Mouse (Mus musculus): Measurements from ENCODE around the gene Chst11.

Chst11 gene

DNA sequence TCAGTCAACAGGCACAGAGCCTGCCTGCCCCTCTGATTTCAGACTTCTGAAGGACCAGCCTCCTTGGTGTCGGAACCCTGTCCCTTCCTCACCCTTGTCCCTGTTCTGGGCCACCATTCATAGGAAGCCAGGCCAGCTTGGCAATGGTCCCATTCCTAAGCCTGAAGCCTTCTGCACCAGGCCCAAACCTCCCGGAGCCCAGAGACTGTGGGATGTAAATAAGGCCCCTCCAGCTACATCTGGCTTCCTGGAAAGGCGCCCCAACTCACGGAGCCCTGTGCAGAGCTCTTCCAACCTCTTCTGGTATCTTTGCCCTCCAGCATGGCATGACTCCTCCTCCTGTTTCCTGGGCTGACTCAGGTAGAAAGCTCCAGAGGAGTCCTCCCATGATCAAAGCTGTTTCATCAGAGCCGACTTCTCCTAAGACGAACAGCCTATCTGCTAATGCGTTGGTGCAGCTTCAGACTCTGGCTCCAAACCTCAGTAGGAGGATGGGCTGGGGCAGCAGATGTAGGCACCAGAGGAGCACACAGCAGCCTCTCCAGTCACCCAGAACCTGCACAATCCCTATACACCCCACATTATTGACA lies 199.3 kb downstream of the Chst11 start:
- no peak for DNase-seq

DNA sequence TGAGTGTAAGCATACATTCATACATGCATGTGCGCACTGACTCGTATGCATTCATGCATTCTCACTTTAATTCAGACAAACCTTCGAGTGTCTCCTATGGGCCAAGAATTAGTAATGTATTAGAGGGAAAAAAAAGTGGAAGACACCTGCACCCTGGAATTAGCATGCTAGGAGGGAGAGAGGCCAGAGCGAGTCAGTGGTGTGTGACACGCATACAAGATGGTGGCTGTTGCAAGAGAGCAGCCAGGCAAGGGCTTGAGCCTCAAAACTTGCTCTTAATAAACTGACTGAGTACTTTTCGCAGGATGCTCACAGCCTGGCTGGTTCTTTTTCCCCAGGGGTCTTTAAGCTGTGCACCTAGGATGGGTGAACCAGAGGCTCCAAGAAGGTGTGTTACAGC lies 199.8 kb downstream of the Chst11 start:
- no peak for DNase-seq

DNA sequence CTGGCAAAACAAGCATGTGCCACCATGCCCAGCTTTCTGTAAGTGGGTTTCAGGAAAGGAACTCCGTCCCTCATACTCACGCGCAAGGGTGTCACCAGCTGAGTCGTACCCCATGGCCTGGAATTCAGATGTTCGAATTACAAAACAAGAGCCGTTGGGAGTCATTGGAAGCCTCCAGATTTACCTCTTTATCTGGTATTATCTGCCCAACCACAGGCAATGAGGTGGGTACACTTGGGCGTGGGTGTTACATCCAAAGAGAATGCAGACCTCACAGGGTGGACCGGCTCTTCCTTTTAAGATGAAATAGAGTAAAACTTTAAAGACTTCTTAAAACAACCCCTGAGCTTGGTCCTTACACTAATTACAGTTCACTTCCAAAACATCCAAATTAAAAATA lies 200.9 kb downstream of the Chst11 start:
- DNase-seq: no peak

DNA sequence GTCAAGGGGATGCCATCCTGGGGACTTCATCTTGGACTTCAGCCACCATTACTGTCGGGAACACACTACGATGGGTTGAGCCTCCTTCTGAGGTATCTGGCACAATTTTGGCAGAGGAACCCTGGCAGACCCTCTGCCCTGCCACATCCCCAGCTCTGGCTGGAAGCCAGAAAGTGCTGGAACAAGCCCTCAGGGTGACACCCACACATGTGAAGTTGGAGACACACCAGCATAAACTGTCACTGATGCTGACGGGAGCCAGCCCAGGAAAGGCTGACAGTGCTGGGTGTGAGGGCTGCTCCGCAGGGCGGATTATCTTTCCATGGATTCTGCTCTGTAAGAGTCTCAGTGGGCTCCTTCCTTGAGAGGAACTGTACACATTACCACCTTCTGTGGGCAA lies 201.7 kb downstream of the Chst11 start:
- no peak for DNase-seq

DNA sequence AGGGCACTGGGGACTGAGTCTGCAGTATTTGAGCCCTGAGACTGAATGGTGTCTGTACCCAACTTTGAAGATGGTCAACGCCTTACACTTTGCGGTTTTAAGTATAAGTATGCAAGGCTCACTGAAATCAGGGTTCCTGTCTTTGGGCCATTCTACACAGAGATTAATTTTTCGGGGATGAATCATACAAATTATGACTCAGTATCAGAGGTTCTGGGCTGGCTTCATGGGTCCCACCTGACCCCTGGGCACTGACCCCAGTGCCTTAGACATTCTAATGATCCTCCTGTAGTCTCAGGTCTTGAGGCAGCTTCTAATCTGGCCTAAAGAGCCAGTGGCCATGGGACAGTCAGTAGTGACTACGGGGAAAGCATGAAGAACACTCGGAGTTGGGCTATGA lies 203.8 kb downstream of the Chst11 start:
- DNase-seq: no peak

DNA sequence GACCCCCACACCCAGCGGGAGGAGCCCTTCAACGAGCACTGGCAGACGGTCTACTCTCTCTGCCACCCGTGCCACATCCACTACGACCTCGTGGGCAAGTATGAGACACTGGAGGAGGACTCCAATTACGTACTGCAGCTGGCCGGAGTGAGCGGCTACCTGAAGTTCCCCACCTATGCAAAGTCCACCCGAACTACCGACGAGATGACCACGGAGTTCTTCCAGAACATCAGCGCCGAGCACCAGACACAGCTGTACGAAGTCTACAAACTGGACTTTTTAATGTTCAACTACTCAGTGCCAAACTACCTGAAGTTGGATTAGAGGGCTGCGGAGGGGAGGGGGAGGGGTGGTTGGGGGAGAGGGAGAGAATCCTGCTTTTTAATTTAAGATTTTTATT lies 206.2 kb downstream of the Chst11 start:
- DNase-seq: no peak

DNA sequence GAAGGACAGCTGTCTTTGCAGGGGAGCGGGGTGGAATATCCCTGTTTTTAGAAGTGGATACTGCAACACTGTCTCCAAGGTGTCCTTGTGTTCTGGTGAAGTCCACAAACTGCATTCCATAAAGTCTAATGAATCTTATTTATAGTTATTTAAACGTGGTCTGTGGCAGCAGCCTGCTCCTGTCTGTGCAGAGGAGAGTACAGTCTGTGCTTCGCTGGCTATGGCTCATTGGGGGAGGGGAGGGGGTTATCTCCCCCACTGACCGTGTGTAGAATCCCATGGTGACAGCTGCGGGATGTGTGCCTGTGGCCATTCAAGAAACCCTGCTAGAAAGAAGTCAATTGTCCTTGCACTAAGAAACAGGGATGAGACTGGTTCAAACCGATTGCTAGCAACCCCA lies 206.7 kb downstream of the Chst11 start:
- no peak for DNase-seq

DNA sequence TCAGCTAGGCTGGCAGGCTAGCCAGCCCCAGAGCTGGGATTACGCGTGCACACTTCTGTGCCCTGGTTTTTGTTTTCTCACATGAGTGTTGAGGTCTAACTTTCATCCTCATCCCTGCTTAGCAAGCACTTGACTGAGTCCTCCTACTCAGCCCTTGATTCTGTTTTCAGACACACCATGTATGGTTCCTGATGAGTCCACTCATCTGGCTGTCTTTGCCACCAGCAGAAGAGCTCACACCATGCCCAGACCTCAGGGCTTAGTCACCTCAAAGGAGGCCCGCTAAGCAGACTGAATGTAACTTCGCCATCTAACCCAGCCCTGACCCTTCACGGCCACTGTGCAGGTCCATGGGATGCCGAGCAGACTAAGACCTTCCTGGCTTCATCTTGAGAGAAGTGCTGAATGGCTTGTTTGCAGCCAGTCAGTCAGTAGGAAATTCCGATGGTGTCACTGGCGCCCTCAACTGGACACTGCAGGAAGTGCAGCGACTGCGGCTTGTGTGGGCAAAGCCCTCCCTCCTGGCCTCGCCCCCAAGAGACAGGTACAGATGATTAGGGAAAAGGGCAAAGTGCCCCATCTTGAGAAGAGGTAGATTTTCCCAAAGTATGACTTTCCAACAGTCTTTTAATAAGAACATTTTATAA lies 212.5 kb downstream of the Chst11 start:
- DNase-seq: peak; percentile 86

DNA sequence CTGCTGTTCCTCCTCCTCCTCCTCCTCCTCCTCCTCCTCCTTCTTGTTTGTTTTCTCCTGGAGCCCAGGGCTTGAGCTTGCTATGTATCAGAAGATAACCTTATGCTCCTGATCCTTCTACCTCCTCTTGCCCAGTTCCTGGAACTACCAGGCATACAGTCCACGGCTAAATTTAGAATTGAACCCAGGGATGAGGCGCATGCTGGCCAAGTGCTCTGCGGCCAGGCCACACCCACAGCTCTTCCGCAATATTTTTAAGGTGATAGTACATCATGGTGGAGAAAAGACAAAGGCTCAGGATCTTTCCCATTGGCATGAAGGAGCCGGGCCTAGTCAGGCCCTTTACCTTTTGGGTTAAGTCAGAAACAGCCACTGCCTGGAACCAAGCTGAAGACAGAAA lies 213.4 kb downstream of the Chst11 start:
- DNase-seq: no peak

DNA sequence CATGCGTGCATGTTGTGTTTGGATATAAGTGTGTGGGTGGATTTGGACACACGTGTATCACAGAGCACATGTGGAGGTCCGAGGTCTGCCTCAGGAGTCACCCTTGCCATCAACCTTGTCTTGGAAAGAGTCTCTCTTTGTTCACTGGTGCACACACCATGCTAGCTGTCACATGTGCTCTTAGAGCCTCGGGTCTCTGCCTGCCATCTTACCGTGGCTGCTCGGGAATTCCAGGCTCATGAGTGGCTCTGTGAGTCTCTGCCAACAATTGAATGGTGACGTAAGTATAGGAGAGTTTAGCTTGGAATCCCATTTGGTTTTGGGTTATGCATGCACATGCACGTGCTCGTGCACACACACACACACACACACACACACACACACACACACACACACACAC lies 214.0 kb downstream of the Chst11 start:
- DNase-seq: no peak

DNA sequence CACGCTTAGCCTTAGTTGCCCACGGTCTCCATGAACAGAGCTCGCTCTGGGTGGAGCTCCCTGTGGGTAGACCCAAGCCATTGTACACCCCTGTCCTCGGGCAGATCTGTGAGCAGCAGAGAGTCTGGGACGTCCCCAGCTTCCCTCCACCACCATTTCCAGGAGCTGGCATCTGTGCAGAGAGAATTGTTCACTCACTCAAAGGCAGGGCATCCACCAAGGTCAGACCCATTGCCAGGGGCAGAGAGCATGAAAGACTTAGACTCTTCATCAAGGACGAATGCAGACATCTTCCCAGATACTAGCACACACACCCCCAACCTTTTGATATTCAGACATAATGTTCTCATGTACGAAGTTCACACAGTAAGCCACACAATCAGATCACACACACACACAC lies 216.2 kb downstream of the Chst11 start:
- no peak for DNase-seq

DNA sequence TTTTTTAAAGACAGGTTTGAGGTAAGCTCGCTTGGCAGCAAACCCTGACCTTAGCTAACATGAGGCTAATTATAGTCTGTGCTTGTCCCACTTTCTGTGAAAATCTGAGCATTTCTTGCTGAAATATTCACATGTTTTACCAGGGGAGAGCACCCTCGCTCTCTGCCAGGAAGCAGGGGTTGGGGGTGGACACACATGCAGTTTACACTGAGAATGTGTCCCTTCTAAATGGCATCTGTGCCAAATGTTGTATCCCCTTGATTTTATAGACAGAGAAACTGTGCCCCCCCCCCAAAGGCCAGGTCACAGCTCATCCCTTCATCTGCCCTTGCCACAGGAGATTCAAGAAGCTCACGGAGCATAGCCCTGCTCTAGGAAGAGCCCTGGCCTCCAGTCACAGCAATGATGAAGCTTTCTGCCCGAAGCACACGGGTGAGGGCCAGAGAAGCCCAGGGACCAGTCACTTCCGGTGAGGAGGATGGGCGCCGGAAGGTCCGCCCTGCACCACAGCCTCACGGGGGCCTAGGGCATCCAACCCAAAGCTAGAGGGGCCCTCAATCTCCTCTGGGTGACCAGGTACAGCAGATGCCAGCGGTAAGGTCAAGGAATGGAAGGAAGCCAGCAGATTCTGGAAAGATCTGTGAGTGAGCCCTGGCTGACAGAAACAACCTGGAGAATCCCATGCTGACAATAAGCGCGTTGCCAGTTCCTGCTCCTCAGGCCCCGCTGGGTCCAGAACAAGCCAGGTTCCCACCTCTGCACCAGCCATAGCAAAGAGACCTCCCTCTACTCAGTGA lies 217.8 kb downstream of the Chst11 start:
- peak; percentile 67 for DNase-seq

DNA sequence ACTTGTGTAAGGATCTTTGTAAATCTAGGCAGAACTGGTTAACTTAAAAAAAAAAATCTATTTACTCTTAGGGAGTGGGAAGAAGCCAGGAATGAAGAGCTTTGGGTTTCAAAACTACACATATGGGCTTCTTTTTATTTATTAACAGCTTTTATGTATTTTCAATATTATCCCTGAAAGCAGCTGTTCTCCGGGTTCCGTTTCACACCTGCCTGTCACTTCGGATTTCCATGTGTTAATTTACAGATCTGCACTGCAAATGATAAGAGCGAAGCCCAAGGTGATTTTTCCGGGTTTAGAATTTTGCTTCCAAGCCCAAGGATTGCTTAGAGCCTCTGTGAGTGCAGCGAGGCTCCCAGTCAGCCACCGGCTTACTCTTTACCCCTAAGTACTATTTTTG lies 223.1 kb downstream of the Chst11 start:
- no peak for DNase-seq

DNA sequence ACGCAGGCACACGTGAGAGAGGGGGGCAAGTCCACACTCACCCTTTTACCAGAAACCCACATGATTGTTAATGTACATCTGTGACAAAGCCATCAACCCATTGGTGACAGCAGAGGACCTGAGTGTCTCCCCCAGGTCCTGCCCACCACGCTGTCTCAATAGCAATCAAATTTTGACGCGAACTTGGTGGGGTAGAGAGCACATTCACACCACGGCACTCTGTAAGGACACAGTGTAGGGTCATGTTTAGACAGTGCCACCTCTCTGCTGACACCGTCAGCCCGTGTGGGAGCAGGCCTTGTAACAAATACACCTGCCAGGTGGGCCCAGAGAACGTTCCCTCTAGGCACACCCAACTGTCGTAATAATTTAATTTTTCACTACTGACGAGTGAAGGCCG lies 224.1 kb downstream of the Chst11 start:
- DNase-seq: no peak

DNA sequence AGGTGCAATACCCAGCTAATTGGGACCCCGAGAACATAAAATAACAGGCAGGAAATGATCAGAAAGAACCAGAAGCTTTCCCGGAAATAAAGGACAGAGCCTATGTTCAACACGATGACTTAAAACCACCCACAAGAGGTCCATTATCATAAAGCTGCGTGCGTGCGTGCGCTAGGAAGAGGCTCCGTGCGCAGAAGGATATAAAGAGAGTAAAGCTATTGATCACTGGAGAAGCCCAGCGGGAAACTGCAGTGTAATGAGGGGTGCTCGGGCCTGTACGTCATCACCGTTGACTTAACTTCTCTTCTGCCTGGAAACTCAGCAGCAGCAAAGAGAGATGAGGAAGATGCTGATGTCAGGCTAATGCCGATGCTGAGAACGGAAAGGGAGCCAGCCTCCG lies 224.8 kb downstream of the Chst11 start:
- DNase-seq: no peak

DNA sequence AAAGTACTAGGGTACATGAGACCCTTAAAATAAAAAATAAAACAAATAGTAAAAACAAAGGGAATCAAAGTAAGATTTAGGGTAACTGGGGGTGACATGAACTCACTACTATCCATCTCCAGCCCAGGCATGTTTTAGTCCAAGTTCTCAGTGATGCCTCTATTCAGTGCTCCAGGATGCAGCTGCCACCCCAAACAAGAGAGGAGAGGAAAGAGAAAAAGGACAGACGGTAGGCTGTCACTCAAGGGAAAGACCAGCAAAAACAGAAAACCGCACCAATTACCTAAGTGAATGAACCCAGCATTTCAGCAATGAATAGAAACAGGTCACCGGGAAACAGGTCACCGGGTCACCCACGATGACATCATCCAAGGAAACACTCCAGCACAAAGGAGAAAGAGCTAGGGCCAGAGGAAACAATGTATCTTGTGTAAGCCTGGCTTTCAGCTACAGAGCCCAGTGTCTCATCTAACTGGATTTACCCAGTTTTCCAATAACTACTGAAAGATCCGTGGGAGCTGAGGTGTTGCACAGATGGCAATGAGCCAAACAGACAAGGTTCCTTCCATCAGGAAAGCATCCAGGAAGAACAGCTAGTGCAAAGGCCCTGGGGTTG lies 225.8 kb downstream of the Chst11 start:
- DNase-seq: no peak

DNA sequence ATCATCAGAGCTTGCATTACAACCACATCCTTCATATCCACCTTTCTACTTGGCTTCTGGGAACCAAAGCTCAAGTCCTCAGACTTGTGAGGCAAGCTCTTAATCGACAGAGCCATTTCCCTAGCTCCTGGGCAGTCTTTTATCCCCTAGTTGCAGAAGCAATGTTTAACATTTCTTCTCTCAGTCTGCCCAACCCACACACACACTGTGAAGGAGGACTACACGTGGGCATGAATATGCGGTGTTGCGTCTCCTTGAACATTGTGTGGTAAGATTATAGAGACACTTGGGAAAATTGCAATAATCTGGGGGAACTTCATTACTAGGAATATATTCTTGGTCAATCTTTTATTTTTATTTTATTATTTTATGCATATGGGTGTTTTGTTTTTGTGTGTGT lies 227.3 kb downstream of the Chst11 start:
- DNase-seq: no peak

DNA sequence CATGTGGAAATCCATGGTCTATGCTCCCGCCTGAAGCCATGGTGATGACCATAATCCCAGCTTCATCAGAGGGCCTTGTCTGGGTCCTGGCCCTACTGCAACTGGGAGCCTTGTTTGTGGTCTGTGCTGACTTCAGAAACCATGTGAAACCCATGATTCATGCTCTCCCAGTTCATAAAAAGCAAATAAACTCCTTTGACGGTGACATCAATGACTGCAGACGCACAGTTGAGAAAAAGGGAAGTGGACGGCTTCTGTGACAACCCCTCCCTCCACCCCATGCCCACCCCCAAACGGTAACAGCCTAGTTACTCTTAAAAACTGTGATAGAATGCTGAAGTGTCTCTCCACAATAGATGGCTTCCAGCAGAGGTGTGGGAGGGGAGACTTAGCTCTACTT lies 230.3 kb downstream of the Chst11 start:
- DNase-seq: no peak

DNA sequence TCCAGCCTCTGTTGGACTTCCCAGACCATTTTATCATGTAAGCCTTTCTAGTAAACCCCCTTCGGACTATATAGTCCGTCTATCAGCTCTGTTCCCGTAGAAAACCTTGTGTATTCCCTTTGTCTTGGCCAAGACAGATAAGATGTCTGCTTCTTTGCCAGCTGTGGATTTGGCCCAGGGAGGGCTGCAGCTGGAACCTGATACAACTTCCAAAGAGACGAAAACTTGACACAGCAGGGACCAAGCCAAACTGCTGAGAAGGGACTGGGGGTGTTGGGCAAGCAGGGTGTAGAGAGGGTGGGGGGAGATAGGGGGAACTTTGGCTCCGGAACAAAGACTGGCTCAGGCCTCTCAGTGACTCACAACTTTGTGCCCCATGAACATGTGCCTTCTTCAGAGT lies 232.0 kb downstream of the Chst11 start:
- DNase-seq: no peak

DNA sequence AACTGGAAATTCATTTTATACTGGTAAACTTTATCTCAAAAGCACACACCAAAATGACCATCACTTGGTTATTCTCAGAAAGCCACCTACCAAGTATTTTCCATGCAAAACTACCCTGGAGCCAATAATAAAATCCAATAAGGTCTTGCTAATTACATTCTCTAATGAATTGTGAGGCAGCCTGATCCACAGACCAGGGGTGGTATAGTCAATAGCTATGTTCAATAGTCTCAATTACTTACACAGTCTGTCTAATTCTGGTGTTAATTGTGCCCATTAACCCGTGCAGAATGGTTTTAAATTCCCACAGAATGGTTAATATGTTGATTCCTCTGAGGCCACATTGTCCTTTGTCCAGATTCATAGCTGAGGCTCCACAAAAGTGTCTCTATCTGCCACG lies 233.5 kb downstream of the Chst11 start:
- DNase-seq: no peak

DNA sequence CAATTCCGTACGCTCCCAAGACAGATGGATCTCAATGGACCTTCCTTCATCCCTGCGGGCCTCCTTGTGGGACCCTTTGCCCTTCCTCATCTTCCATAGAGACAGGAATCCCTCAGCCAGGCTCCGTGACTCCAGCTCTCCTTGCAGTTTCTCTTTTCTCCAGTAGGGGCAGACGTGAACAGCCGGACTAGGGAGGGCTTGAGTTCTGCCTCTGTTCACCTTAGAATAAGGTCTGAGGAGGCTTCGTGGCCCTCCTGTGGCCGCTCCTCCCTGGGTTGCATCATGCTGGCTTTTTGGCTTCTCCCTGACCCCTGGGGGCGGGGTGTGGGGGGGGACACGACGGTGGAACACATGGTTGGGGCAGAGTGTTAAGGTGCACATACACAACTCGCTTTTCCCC lies 234.4 kb downstream of the Chst11 start:
- peak; percentile 79 for DNase-seq

DNA sequence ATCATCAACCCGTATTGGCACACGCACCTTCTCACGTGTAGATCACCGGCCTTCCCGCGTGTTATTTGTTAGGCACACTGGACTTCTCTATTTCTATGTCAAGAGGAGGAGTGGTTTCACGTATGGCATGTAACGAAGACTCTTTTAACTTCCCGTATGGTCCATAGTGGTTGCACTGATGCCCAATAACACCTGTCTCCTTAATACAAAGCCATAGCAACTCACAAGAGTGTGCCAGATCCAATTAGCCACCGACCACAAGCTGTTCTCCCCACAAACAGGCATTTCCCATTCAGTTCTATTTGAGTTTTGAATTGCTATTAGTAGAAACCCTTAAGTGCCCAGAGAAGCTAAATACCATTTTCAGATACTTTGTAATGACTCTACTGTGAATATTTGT lies 234.9 kb downstream of the Chst11 start:
- no peak for DNase-seq

DNA sequence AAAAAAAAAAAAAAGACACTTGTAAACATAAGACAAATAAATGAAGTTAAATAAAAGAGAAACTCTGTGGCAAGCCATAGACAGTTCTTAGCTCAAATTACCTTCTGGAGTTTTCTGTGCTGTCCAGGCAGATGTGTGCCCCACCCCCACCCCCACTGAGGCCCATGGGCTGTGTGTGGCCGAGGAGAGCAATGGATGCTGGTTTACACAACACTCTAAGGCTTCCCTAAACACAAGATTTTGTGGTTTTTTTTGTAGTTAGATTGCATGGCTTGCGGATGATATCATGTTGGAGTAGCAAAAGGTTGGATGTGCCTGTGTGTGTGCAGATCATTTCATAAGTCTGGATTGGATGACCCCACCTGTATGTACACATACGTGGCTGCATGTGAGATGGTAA lies 235.5 kb downstream of the Chst11 start:
- no peak for DNase-seq

DNA sequence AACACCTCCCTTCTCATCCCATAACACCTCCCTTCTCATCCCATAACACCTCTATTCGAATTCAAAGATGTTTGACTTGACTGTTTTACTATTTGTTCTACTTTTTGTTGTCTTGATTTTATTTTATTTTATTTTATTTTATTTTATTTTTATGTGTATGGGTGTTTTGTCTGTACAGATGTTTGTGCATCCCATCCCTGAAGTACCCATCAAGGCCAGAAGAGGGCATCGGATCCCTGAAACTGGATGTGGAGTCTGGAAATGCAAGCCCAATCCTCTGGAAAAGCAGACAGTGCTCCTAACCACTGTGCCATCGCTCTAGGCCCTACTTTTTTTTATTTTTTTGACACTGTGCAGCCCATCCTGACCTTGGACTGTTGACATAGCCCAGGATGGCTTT lies 239.7 kb downstream of the Chst11 start:
- no peak for DNase-seq

All from cerebellum, adult 9-10 months (tissue).